Mouse (Mus musculus): ENCODE measurements at regions not wholly inside any gene's neighbourhood (a gene's known extent, or its start where the extent isn't known, plus 50 kb on each side); places are given as distances from the start of the nearest gene placed in this dataset.
A peak's percentile ranks its signal among the peaks of the same experiment; 100 is the strongest.

DNA sequence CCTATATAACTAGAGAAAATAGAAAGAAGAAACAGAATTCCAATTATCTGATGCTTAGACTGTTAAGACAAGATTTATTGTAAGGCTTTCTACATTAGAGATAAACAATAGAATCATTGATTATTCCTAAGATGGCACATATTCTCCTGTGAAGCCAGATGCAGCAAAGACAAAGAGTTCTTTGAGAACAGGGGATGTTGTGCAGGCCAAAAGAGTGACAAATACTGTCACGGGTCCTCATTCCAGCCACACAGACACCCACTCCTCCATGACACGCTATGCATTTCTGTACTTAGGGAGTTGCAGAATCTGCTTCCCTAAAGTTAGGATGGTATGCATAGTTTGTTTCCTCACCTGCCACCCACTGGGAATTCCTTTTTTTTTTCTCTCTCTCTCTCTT, 245.2 kb downstream of the Sv2b start:
- Histone ChIP-seq H3K4me2 (ENCODE audit: low read depth, severe bottlenecking) (no peak overlapping the region), H3K4me3 (ENCODE audit: low read depth, low read length) (no peak overlapping the region), H3K9me3 (ENCODE audit: control insufficient read depth, low read length) (no peaks in the 10 kb centered on the region), H3K27me3 (ENCODE audit: control insufficient read depth, insufficient read depth, low read length) (no peaks in the 10 kb centered on the region), H3K4me1 (ENCODE audit: control insufficient read depth, insufficient read depth, low read length) (no peaks in the 10 kb centered on the region), H3K9ac (ENCODE audit: low read length) (no peak overlapping the region), H3K27ac (replicated peaks; ENCODE audit: low read depth, low read length) (no peak overlapping the region), H3K36me3 (ENCODE audit: control insufficient read depth, insufficient read depth, low read length) (no peaks in the 10 kb centered on the region)
- WGBS, result 90% methylated on average over 2 of the region's 2 CpGs
- no peak for DNase-seq (ENCODE audit: low spot score)
- no peak for ATAC-seq (ENCODE audit: insufficient number of reproducible peaks, low FRiP score, low TSS enrichment, low read depth)

DNA sequence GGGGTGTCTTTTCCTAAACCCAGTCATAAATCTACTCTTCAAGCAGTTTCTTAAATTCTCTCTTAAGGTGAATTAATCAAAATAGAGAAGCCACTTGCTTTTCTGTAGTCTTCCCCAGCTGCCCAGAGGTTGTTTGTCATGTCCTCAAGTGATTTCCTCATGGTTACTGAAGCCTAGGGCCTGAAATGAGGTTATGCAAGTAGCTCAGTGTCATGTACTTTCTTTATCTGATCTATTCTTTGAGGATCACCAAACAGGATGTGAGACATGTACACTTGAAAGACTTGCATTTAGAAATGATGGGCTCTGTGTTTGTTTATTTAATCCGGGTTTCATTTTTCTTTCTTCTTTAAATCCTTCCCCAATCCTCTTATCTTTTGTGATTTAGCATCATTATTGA, 258.8 kb downstream of the Sv2b start:
- WGBS, result 77% methylated on average over 1 of the region's 1 CpGs
- no peak overlapping the region for H3K27ac ChIP-seq (replicated peaks; ENCODE audit: low read depth, low read length)
- no peaks in the 10 kb centered on the region for H3K36me3 ChIP-seq (ENCODE audit: control insufficient read depth, insufficient read depth, low read length)
- H3K9ac ChIP-seq (ENCODE audit: low read length), result no peak overlapping the region
- no peak overlapping the region for H3K4me3 ChIP-seq (ENCODE audit: low read depth, low read length)
- H3K4me1 ChIP-seq (ENCODE audit: control insufficient read depth, insufficient read depth, low read length), result no peaks in the 10 kb centered on the region
- no peak overlapping the region for H3K4me2 ChIP-seq (ENCODE audit: low read depth, severe bottlenecking)
- H3K27me3 ChIP-seq (ENCODE audit: control insufficient read depth, insufficient read depth, low read length), result no peaks in the 10 kb centered on the region
- ATAC-seq (ENCODE audit: insufficient number of reproducible peaks, low FRiP score, low TSS enrichment, low read depth), result no peak
- no peak for DNase-seq (ENCODE audit: low spot score)
- H3K9me3 ChIP-seq (ENCODE audit: control insufficient read depth, low read length), result no peaks in the 10 kb centered on the region

DNA sequence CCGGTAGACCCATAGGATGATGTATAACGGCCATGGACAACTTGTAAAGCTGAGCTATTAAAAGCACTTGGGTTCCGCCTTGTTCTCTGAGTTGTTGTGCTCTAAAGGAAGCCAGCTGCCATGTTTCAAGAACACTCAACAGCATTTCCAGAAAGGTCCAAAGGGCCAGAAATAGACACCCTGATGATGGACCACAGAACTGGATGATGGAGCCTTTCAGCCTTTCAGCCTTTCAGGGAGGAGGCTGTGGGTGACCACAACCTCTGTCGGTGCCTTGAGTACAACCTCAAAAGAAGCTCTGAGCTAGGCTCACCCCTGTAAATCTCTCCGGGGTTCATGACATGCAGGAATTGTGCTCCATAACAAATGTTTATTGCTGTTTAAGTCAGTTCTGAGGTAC, 259.3 kb downstream of the Sv2b start:
- no peak for ATAC-seq (ENCODE audit: insufficient number of reproducible peaks, low FRiP score, low TSS enrichment, low read depth)
- no peaks in the 10 kb centered on the region for H3K36me3 ChIP-seq (ENCODE audit: control insufficient read depth, insufficient read depth, low read length)
- 80% methylated on average over 5 of the region's 5 CpGs for WGBS
- DNase-seq (ENCODE audit: low spot score), result no peak
- no peak overlapping the region for H3K9ac ChIP-seq (ENCODE audit: low read length)
- H3K4me2 ChIP-seq (ENCODE audit: low read depth, severe bottlenecking), result no peak overlapping the region
- no peak overlapping the region for H3K27ac ChIP-seq (replicated peaks; ENCODE audit: low read depth, low read length)
- H3K4me1 ChIP-seq (ENCODE audit: control insufficient read depth, insufficient read depth, low read length), result no peaks in the 10 kb centered on the region
- H3K9me3 ChIP-seq (ENCODE audit: control insufficient read depth, low read length), result no peaks in the 10 kb centered on the region
- no peak overlapping the region for H3K4me3 ChIP-seq (ENCODE audit: low read depth, low read length)
- no peaks in the 10 kb centered on the region for H3K27me3 ChIP-seq (ENCODE audit: control insufficient read depth, insufficient read depth, low read length)

DNA sequence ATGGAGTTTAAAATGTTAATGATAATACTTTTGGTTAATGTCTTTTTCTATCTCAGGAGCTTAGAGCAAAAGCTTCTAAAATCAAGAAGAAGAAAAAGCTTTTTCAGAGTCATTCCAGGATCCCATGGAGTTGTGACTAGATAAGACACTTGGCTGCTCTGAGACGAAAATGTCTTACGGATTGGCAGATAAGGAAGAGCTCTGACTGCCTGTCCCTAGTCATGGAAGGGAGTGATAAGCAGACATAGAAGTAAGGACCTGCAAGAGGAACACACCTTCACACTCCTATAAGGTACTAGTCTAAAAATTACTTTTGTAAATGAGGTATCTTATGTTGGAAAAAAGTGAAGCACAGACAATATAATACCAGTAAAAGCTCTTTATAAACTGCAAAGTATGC, 260.2 kb downstream of the Sv2b start:
- ATAC-seq (ENCODE audit: insufficient number of reproducible peaks, low FRiP score, low TSS enrichment, low read depth), result no peak
- 88% methylated on average over 2 of the region's 2 CpGs for WGBS
- Histone ChIP-seq H3K36me3 (ENCODE audit: control insufficient read depth, insufficient read depth, low read length) (no peaks in the 10 kb centered on the region), H3K9ac (ENCODE audit: low read length) (no peak overlapping the region), H3K4me3 (ENCODE audit: low read depth, low read length) (no peak overlapping the region), H3K27ac (replicated peaks; ENCODE audit: low read depth, low read length) (no peak overlapping the region), H3K9me3 (ENCODE audit: control insufficient read depth, low read length) (no peaks in the 10 kb centered on the region), H3K4me1 (ENCODE audit: control insufficient read depth, insufficient read depth, low read length) (no peaks in the 10 kb centered on the region), H3K4me2 (ENCODE audit: low read depth, severe bottlenecking) (no peak overlapping the region), H3K27me3 (ENCODE audit: control insufficient read depth, insufficient read depth, low read length) (no peaks in the 10 kb centered on the region)
- DNase-seq (ENCODE audit: low spot score), result no peak

DNA sequence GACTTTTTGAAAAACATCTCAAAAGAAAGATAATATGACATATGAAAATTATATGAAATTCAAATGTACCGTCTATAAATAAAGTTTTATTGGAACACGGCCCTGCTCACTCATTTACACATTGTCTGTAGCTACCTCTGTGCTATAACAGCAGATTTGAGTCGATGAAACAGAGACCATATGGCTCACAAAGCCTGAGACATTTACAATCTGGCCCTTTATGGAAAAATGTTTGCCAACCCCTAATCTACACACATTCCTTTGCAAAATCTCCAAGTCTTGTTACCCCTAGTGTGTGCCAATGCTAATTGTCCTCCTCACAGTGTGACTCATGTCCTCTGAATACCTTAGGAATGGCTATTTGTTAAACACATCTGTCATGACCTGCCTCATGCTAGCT, 261.2 kb downstream of the Sv2b start:
- no peaks in the 10 kb centered on the region for H3K9me3 ChIP-seq (ENCODE audit: control insufficient read depth, low read length)
- no peaks in the 10 kb centered on the region for H3K4me1 ChIP-seq (ENCODE audit: control insufficient read depth, insufficient read depth, low read length)
- H3K36me3 ChIP-seq (ENCODE audit: control insufficient read depth, insufficient read depth, low read length), result no peaks in the 10 kb centered on the region
- H3K9ac ChIP-seq (ENCODE audit: low read length), result no peak overlapping the region
- no peaks in the 10 kb centered on the region for H3K27me3 ChIP-seq (ENCODE audit: control insufficient read depth, insufficient read depth, low read length)
- DNase-seq (ENCODE audit: low spot score), result no peak
- H3K4me3 ChIP-seq (ENCODE audit: low read depth, low read length), result no peak overlapping the region
- H3K4me2 ChIP-seq (ENCODE audit: low read depth, severe bottlenecking), result no peak overlapping the region
- H3K27ac ChIP-seq (replicated peaks; ENCODE audit: low read depth, low read length), result no peak overlapping the region
- 80% methylated on average over 3 of the region's 3 CpGs for WGBS
- no peak for ATAC-seq (ENCODE audit: insufficient number of reproducible peaks, low FRiP score, low TSS enrichment, low read depth)

DNA sequence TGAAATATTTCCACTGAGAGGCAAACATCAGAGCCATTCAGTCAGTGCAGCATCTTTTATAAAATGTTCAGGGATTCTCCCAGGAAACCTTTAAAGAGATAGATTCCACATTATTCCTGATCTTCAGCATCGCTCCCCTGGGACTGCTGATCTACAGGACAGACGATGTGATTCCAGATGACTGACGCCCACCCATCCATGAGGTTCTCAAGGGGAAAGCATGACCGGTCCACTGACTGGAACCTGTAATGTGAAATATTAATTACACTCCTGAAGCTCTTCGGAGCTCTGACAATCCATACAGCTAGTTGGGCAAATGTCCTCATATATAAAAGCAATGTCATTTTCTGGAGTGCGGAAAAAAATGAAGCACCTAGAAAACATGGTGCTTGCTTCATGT, 268.2 kb downstream of the Sv2b start:
- Histone ChIP-seq H3K4me1 (ENCODE audit: control insufficient read depth, insufficient read depth, low read length) (no peaks in the 10 kb centered on the region), H3K27me3 (ENCODE audit: control insufficient read depth, insufficient read depth, low read length) (no peaks in the 10 kb centered on the region), H3K27ac (replicated peaks; ENCODE audit: low read depth, low read length) (no peak overlapping the region), H3K4me2 (ENCODE audit: low read depth, severe bottlenecking) (no peak overlapping the region), H3K4me3 (ENCODE audit: low read depth, low read length) (no peak overlapping the region), H3K9ac (ENCODE audit: low read length) (no peak overlapping the region), H3K36me3 (ENCODE audit: control insufficient read depth, insufficient read depth, low read length) (no peaks in the 10 kb centered on the region), H3K9me3 (ENCODE audit: control insufficient read depth, low read length) (no peaks in the 10 kb centered on the region)
- ATAC-seq (ENCODE audit: insufficient number of reproducible peaks, low FRiP score, low TSS enrichment, low read depth), result no peak
- DNase-seq (ENCODE audit: low spot score), result no peak
- WGBS, result 91% methylated on average over 6 of the region's 6 CpGs

DNA sequence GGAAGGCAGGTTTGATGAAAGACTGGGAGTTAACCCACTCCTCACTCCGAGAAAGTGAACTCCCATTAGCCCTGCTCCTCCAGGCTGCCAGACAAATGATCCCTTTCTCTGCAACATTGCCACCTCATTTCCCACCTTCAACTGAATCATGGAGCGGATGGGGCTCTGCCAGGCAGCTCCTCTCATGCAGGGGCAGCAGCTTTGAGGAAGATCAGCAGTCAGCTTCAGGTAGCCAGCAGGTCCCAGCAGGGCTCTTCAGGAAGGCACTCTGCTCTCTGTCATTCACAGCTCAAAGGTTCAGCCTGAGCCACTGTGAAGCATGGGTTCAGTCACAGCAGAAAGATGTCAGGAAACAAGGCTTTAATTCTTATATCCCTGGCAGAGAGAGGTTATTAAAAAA, 282.9 kb downstream of the Sv2b start:
- H3K4me1 ChIP-seq (ENCODE audit: control insufficient read depth, insufficient read depth, low read length), result no peaks in the 10 kb centered on the region
- H3K4me3 ChIP-seq (ENCODE audit: low read depth, low read length), result no peak overlapping the region
- H3K4me2 ChIP-seq (ENCODE audit: low read depth, severe bottlenecking), result no peak overlapping the region
- H3K27me3 ChIP-seq (ENCODE audit: control insufficient read depth, insufficient read depth, low read length), result no peaks in the 10 kb centered on the region
- H3K27ac ChIP-seq (replicated peaks; ENCODE audit: low read depth, low read length), result no peak overlapping the region
- no peak for ATAC-seq (ENCODE audit: insufficient number of reproducible peaks, low FRiP score, low TSS enrichment, low read depth)
- no peaks in the 10 kb centered on the region for H3K36me3 ChIP-seq (ENCODE audit: control insufficient read depth, insufficient read depth, low read length)
- DNase-seq (ENCODE audit: low spot score), result no peak
- WGBS, result 31% methylated on average over 2 of the region's 2 CpGs
- H3K9ac ChIP-seq (ENCODE audit: low read length), result no peak overlapping the region
- H3K9me3 ChIP-seq (ENCODE audit: control insufficient read depth, low read length), result no peaks in the 10 kb centered on the region

DNA sequence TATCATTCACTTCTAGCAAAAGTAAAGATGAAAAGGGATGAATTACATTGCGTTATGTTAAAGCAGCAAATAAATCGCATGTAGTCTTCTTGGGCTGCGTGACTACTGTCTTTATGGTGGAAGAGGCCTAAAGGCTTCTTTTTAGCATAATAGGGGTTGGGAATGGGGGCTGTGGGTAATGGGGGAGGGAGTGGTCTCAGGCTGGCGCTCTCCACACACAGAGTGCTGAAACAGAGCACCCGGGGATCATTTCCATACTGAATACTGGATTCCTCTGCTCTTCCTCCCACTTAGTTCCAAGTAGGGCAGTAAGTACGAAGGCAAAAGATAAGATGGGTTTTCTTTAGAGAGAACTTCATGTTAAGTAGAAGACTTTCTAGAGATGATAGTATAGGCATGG, 287.1 kb downstream of the Sv2b start:
- DNase-seq (ENCODE audit: low spot score) (peak; percentile 38), ATAC-seq (ENCODE audit: insufficient number of reproducible peaks, low FRiP score, low TSS enrichment, low read depth) (no peak)
- no peak overlapping the region for H3K4me2 ChIP-seq (ENCODE audit: low read depth, severe bottlenecking)
- no peak overlapping the region for H3K4me3 ChIP-seq (ENCODE audit: low read depth, low read length)
- no peak overlapping the region for H3K9ac ChIP-seq (ENCODE audit: low read length)
- WGBS, result 50% methylated on average over 6 of the region's 6 CpGs
- no peaks in the 10 kb centered on the region for H3K4me1 ChIP-seq (ENCODE audit: control insufficient read depth, insufficient read depth, low read length)
- no peaks in the 10 kb centered on the region for H3K27me3 ChIP-seq (ENCODE audit: control insufficient read depth, insufficient read depth, low read length)
- H3K27ac ChIP-seq (replicated peaks; ENCODE audit: low read depth, low read length), result no peak overlapping the region
- no peaks in the 10 kb centered on the region for H3K9me3 ChIP-seq (ENCODE audit: control insufficient read depth, low read length)
- no peaks in the 10 kb centered on the region for H3K36me3 ChIP-seq (ENCODE audit: control insufficient read depth, insufficient read depth, low read length)

DNA sequence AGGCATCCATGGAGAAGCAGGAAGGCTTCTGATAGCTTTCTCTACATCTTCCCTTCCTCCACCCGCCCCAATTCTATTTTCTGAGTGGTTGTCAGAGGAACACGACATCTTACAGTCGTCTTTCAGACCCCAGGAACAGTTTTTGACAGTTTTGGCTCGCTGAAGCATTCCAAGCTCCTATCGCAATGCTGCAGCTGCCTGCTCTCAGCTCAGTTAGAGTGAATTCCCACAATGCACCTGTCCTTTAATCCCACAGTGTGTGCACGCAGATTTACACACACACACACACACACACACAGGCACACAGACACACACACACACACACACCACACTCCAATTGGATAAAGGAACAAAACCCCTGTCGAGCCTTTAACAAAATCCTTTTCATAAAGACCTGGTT, 290.4 kb downstream of the Sv2b start:
- ATAC-seq (ENCODE audit: insufficient number of reproducible peaks, low FRiP score, low TSS enrichment, low read depth) (no peak), DNase-seq (ENCODE audit: low spot score) (no peak)
- H3K4me1 ChIP-seq (ENCODE audit: control insufficient read depth, insufficient read depth, low read length), result no peaks in the 10 kb centered on the region
- no peaks in the 10 kb centered on the region for H3K36me3 ChIP-seq (ENCODE audit: control insufficient read depth, insufficient read depth, low read length)
- WGBS, result 75% methylated on average over 7 of the region's 7 CpGs
- no peaks in the 10 kb centered on the region for H3K9me3 ChIP-seq (ENCODE audit: control insufficient read depth, low read length)
- no peak overlapping the region for H3K9ac ChIP-seq (ENCODE audit: low read length)
- H3K27ac ChIP-seq (replicated peaks; ENCODE audit: low read depth, low read length), result no peak overlapping the region
- no peak overlapping the region for H3K4me2 ChIP-seq (ENCODE audit: low read depth, severe bottlenecking)
- no peaks in the 10 kb centered on the region for H3K27me3 ChIP-seq (ENCODE audit: control insufficient read depth, insufficient read depth, low read length)
- H3K4me3 ChIP-seq (ENCODE audit: low read depth, low read length), result no peak overlapping the region

All from limb, embryonic 11.5 days (tissue).